Mouse (Mus musculus) ES-E14 (cell line): ENCODE measurements at regions not wholly inside any gene's neighbourhood (a gene's known extent, or its start where the extent isn't known, plus 50 kb on each side); places are given as distances from the start of the nearest gene placed in this dataset.

Source experiments
- DNase-seq: peaks from one replicate; pipeline ENCODE4 v3.0.0-alpha.2; 2013; ENCODE audit warnings: low read depth, low spot score
- H3K27ac ChIP-seq: 2 replicates; pipeline ENCODE4 v1.5.1; 2012; ENCODE audit warnings: low read depth, mild to moderate bottlenecking, low read length, moderate library complexity, mixed read lengths; ENCODE audit not compliant: poor library complexity, insufficient read depth, severe bottlenecking
- H3K36me3 ChIP-seq: 2 replicates; pipeline ENCODE4 v1.6.1; 2012; ENCODE audit warnings: mild to moderate bottlenecking, low read length, moderate library complexity, mixed read lengths; ENCODE audit not compliant: control insufficient read depth, poor library complexity, insufficient read depth, severe bottlenecking
- H3K4me1 ChIP-seq, 2 experiments: fragments of 150-350 bp in 1 of 2; sonication (generic) in 1 of 2; 2 replicates each; pipeline ENCODE4 v1.6.1; 2012; ENCODE audit warnings: low read length in 2 of 2, mild to moderate bottlenecking in 1 of 2, mixed read lengths in 1 of 2; ENCODE audit not compliant: control insufficient read depth in 2 of 2, insufficient read depth in 2 of 2, poor library complexity in 1 of 2
- H3K4me3 ChIP-seq, 2 experiments: fragments of 150-350 bp in 1 of 2; sonication (generic) in 1 of 2; 2 replicates each; pipeline ENCODE4 v1.5.1; 2012; ENCODE audit warnings: low read length in 2 of 2, low read depth in 1 of 2, mild to moderate bottlenecking in 1 of 2, mixed read lengths in 1 of 2; ENCODE audit not compliant: insufficient read depth in 1 of 2, poor library complexity in 1 of 2, severe bottlenecking in 1 of 2
- H3K9ac ChIP-seq: 2 replicates; pipeline ENCODE4 v1.6.1; 2012; ENCODE audit warnings: low read depth, mild to moderate bottlenecking, low read length, mixed read lengths; ENCODE audit not compliant: poor library complexity, insufficient read depth, severe bottlenecking
- H3K9me3 ChIP-seq: fragments of 150-350 bp; sonication (generic); 2 replicates; pipeline ENCODE4 v1.6.1; 2012; ENCODE audit warnings: low read depth, mild to moderate bottlenecking, low read length; ENCODE audit not compliant: control insufficient read depth, insufficient read depth
- CHD2 ChIP-seq: IDR thresholded peaks from 2 replicates; pipeline ENCODE4 v1.6.1; 2014; ENCODE audit warnings: mild to moderate bottlenecking, low read depth, low read length, inconsistent platforms
- HCFC1 ChIP-seq: IDR thresholded peaks from 2 replicates; pipeline ENCODE4 v1.6.1; 2012; ENCODE audit warnings: low read length, inconsistent platforms, borderline replicate concordance; ENCODE audit not compliant: insufficient read depth
- MAFK ChIP-seq: IDR thresholded peaks from 2 replicates; pipeline ENCODE4 v1.6.1; 2014; ENCODE audit warnings: mild to moderate bottlenecking, low read depth, low read length, inconsistent platforms; ENCODE audit not compliant: insufficient read depth
- ZC3H11A ChIP-seq: IDR thresholded peaks from 2 replicates; pipeline ENCODE4 v1.6.1; 2012; ENCODE audit warnings: low read depth, mild to moderate bottlenecking, inconsistent platforms, low read length, borderline replicate concordance
- ZNF384 ChIP-seq: IDR thresholded peaks from 2 replicates; pipeline ENCODE4 v1.6.1; 2012; ENCODE audit warnings: low read depth, low read length, inconsistent platforms
- in situ Hi-C, 2 experiments: fragments of 600-800 bp; cut with MboI; formaldehyde crosslinking; loops; one replicate each; pipeline ENCODE4 v1.15.1; 2025; ENCODE audit warnings: low sequenced_read_pairs in 2 of 2, inconsistent platforms in 1 of 2; ENCODE audit not compliant: unreplicated experiment in 2 of 2

DNA sequence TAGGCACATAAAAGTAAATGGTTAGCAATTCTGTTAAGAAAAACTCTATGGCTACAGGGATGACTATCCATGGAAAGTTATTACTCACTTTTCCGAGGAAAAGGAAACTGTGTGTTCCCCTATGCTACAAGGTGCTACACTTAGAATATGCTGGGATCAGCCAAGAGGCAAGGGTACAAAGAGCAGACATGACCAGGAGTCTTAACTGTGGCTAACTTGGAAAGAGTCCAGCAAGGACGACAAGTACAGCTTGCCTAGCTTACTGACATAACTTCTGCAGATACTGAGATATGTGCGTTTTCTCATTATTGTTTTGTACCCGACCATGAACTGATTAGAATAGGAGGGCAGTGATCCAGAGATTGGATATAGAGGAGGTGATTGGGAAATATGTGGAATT is 296.4 kb downstream of the Gm16223 start:
- no peaks in the 10 kb centered on the region for H3K9me3 ChIP-seq
- no peak overlapping the region for H3K4me3 ChIP-seq
- in situ Hi-C loops: no loop called here
- DNase-seq: no peak
- H3K9ac ChIP-seq: no peak overlapping the region
- H3K36me3 ChIP-seq: no peaks in the 10 kb centered on the region
- H3K27ac ChIP-seq: no peak overlapping the region
- TF ChIP-seq ZNF384 (no peak), CHD2 (no peak), ZC3H11A (no peak), HCFC1 (no peak), MAFK (no peak)
- H3K4me1 ChIP-seq: no peaks in the 10 kb centered on the region

DNA sequence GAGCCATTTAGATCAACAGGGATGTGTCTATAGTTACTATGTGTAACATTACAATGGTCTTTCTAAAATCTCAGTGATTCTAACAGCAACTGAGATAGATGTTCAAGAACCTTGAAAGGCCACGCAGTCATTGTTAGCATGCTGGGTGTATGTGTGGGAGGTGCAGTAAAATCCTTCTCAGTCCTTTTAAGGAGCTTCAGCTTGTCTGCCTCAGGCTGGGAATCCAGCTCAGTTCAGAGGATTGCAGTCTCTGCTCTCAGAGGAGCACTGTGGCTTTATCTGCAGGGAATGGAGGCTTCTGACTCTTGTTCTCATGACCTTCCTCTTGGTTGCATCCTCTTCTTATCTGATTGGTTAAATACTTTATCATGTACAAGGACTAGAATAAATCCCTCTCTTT is 320.2 kb downstream of the Gm16223 start:
- Histone ChIP-seq H3K27ac (no peak overlapping the region), H3K4me1 (no peaks in the 10 kb centered on the region), H3K9me3 (no peaks in the 10 kb centered on the region), H3K36me3 (no peaks in the 10 kb centered on the region), H3K9ac (no peak overlapping the region), H3K4me3 (no peak overlapping the region)
- DNase-seq: no peak
- in situ Hi-C loops: no loop called here
- TF ChIP-seq ZNF384 (no peak), HCFC1 (no peak), MAFK (no peak), CHD2 (no peak), ZC3H11A (no peak)

DNA sequence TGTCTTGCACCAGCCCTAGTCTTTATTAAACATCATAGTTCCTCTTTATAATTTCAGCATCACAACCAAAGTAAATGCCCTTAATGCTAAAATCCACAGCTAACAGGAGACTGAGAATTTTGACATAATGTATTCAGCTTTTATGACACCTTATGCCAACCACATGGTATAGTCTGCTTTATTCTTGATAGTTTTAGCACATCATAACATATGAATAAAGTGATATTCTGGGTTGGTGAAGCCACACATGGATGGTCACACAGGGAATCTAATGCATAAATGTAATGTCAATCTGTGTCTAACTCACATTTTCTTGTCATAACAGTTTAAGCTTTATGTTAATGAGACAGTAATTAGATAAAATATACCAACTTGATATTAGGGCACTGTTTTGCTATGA is 328.9 kb downstream of the Gm16223 start:
- TF ChIP-seq ZC3H11A: no peak
- no peak for TF ChIP-seq MAFK
- Histone ChIP-seq H3K9me3 (no peaks in the 10 kb centered on the region), H3K4me1 (no peaks in the 10 kb centered on the region), H3K27ac (no peak overlapping the region), H3K36me3 (no peaks in the 10 kb centered on the region), H3K4me3 (no peak overlapping the region), H3K9ac (no peak overlapping the region)
- no peak for DNase-seq
- in situ Hi-C loops: no loop called here

DNA sequence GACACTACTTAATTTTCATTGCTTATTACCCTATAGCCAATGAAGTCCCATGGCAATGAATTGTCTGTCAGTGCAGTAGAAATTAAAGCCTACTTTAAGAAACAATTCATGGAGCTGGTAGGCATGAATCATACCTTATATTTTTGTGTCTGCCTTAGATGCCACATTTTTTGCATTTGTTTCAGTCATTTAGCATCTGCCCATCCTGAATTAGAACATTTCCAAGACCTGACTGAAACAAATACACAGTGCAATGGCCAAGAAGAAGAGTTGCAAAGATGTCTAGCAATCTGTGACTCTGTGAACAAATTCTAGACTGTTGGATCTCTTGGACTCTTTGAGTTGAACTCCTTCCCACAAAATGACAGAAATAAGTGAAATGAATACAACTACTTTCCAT is 342.2 kb downstream of the Gm16223 start:
- H3K9ac ChIP-seq: no peak overlapping the region
- TF ChIP-seq MAFK (no peak), CHD2 (no peak), ZNF384 (no peak)
- no peaks in the 10 kb centered on the region for H3K4me1 ChIP-seq
- no peak overlapping the region for H3K27ac ChIP-seq
- in situ Hi-C loops: no loop called here
- no peak for DNase-seq
- no peak overlapping the region for H3K4me3 ChIP-seq
- no peaks in the 10 kb centered on the region for H3K9me3 ChIP-seq
- no peaks in the 10 kb centered on the region for H3K36me3 ChIP-seq

DNA sequence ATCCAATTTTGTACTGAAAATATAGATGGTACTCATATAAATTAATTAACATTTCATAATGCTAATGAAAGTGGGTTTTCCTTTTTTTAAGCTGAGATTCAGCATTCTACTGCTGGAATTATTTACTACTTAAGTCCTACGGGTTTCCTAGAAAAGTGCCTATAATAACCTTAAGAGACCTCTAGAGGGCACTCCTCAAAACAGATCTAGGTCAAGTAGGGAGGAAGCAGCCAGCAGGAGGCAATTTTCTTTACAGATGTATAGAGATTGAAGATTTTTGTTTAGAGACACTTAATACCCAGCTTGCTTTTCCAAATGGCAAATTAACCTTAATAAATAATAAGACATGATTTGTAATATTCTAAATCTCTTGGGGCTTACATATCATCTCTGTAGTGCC is 344.5 kb downstream of the Gm16223 start:
- in situ Hi-C loops: no loop called here
- TF ChIP-seq ZNF384 (no peak), CHD2 (no peak), MAFK (no peak), ZC3H11A (no peak)
- Histone ChIP-seq H3K27ac (no peak overlapping the region), H3K9me3 (no peaks in the 10 kb centered on the region), H3K4me3 (no peak overlapping the region), H3K4me1 (no peaks in the 10 kb centered on the region), H3K36me3 (no peaks in the 10 kb centered on the region), H3K9ac (no peak overlapping the region)
- no peak for DNase-seq
